In the genomic region with DNA sequence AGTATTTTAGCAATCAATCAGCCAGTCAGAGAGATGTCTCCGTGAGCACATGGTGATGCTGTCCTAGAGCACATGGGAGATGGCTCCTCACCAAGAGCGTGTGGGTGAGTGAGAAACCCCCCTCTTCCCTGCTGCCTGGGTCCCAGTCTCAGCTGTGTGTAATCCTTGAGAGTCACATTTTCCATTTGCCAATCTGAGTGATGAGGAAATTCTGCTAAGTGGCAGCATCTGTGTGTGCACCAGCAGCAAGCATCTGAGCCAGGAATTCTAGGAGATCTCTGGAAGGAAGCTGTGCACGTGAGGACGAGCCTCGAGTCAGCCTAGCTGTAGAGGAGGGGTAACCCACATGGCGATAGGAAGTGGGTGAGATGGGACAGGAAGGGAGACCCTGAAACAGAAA, we compare ENCODE assay signal across 10 mouse cellular contexts. TPM values are rescaled to one million over a fixed set of nuclear protein-coding genes. Genes with fewer than 3 reads are reported as not detected.
DNase-seq lines count a peak whose midpoint lies in the region; ATAC-seq lines count a peak whose summit lies in the region.
"Had no signal": no experiment of that assay in that cellular context is flagged by ENCODE, and none has a peak within 500 bp of the region (broad histone marks: within the 10 kb centered on the region; RNA-seq: fewer than 3 reads in every experiment).

No protein-coding gene starts in this region.

- WGBS in liver, embryonic 12.5 days (ENCODE audit: insufficient replicate concordance): 44% methylated on average over 6 of the region's 6 CpGs
- WGBS in intestine, embryonic 15.5 days: 47% methylated on average over 6 of the region's 6 CpGs

- H3K4me3 ChIP-seq in liver, embryonic 12.5 days: no peak overlapping the region
- H3K4me3 ChIP-seq in intestine, embryonic 15.5 days (replicated peaks): no peak overlapping the region
- H3K4me3 ChIP-seq: stomach, embryonic 15.5 days had no signal

- H3K9ac ChIP-seq in liver, embryonic 12.5 days: no peak overlapping the region
- no peak overlapping the region for H3K9ac ChIP-seq in intestine, embryonic 15.5 days
- H3K9ac ChIP-seq: stomach, embryonic 15.5 days had no signal

- no peaks in the 10 kb centered on the region for H3K9me3 ChIP-seq in liver, embryonic 12.5 days (replicated peaks)
- H3K9me3 ChIP-seq in intestine, embryonic 15.5 days: no peaks in the 10 kb centered on the region
- H3K9me3 ChIP-seq: stomach, embryonic 15.5 days had no signal

- peak; percentile 67 for DNase-seq in adrenal gland, adult 2 months
- no peak for DNase-seq in adrenal gland, postnatal 4 days (ENCODE audit: low spot score in 2 of 2)
- peak; percentile 20 for DNase-seq in ovary, postnatal 36 days (ENCODE audit: low spot score)
- DNase-seq in ovary, postnatal 14 days (ENCODE audit: low spot score): no peak
- DNase-seq in left cerebral cortex, postnatal 10 days (ENCODE audit: extremely low spot score in 1 of 2, low spot score in 2 of 2): peak; percentile 48 to 82
- peak; percentile 87 for DNase-seq in telencephalon, adult 2 months (ENCODE audit: low read depth, low spot score)
- DNase-seq: cerebellum, postnatal 25 days had no signal

- ATAC-seq in liver, embryonic 12.5 days: no peak
- no peak for ATAC-seq in intestine, embryonic 15.5 days

- H3K4me2 ChIP-seq in liver, embryonic 12.5 days: no peak overlapping the region
- no peak overlapping the region for H3K4me2 ChIP-seq in intestine, embryonic 15.5 days (replicated peaks)
- H3K4me2 ChIP-seq: stomach, embryonic 15.5 days had no signal

- intact Hi-C loops in left cerebral cortex, postnatal 10 days (cut with DNase I): loop anchor here (10.0 kb wide), 1 partner anchor 230 kb away; no protein-coding TSS in a partner anchor

- H3K4me1 ChIP-seq in liver, embryonic 12.5 days: no peaks in the 10 kb centered on the region
- peaks cover 5% of the 10 kb centered on the region for H3K4me1 ChIP-seq in intestine, embryonic 15.5 days (replicated peaks)
- H3K4me1 ChIP-seq: stomach, embryonic 15.5 days had no signal

- no peak overlapping the region for H3K27ac ChIP-seq in liver, embryonic 12.5 days
- no peak overlapping the region for H3K27ac ChIP-seq in intestine, embryonic 15.5 days
- H3K27ac ChIP-seq: stomach, embryonic 15.5 days had no signal

- no peaks in the 10 kb centered on the region for H3K36me3 ChIP-seq in liver, embryonic 12.5 days
- H3K36me3 ChIP-seq in intestine, embryonic 15.5 days: no peaks in the 10 kb centered on the region
- H3K36me3 ChIP-seq: stomach, embryonic 15.5 days had no signal

- H3K27me3 ChIP-seq in liver, embryonic 12.5 days (replicated peaks): 0 out of 2 replicates have a peak, but pooled peaks cover 4% of the 10 kb centered on the region
- no peaks in the 10 kb centered on the region for H3K27me3 ChIP-seq in intestine, embryonic 15.5 days (replicated peaks)
- H3K27me3 ChIP-seq: stomach, embryonic 15.5 days had no signal

RNA-seq across cellular contexts. Expression of a gene that starts 50.5 kb away (rescaled TPM):
- 100 to 1,000 TPM; 171 to 206 TPM for total RNA-seq in adrenal gland, adult 2 months (2021)
- polyA plus RNA-seq in adrenal gland, adult 2 months (2012; rRNA removed): 1,002 and 1,582 TPM in 2 replicates
- total RNA-seq in adrenal gland, postnatal 4 days (2021): 100 to 1,000 TPM; 199 to 214 TPM
- total RNA-seq in left cerebral cortex, postnatal 10 days (2021): 100 to 1,000 TPM; 156 to 169 TPM
- 219 and 232 TPM in 2 replicates for polyA plus RNA-seq in liver, embryonic 12.5 days (2016; fragmentation: Nextera tagmentation; extraction: Ambion mirVana)
- polyA plus RNA-seq in intestine, embryonic 15.5 days (2015; fragmentation: Nextera tagmentation; extraction: Ambion mirVana): 295 and 300 TPM in 2 replicates

Comparison
In these comparisons a context has a peak if more than half of its experiments do, and no peak if none do; other contexts are left out.
1. DNase-seq: peak in adrenal gland, adult 2 months (single experiment), ovary, postnatal 36 days (single experiment), left cerebral cortex, postnatal 10 days (2 of 2) and telencephalon, adult 2 months (single experiment); none in adrenal gland, postnatal 4 days (0 of 2) and ovary, postnatal 14 days (single experiment).